Mouse (Mus musculus) midbrain, embryonic 10.5 days (tissue): ENCODE results near the gene Zfp281. TPM values are rescaled to one million over a fixed set of nuclear protein-coding genes. Genes with fewer than 3 reads are reported as not detected.

Experiments used
- polyA plus RNA-seq: library from polyadenylated mRNA; unstranded; fragments of >200 nt; fragmentation: Nextera tagmentation; extraction: Ambion mirVana; gene quantifications from 2 replicates; pipeline ENCODE4 v1.2.1, GENCODE M21; 2016

The Zfp281 gene
- polyA plus RNA-seq, 1 experiment from 2014 or later: 28.4 TPM

Other genes with a start within 250 kb of the Zfp281 start
- gene Ddx59, start 209.6 kb upstream of the Zfp281 start, polyA plus RNA-seq: 19.6 and 20.7 TPM in 2 replicates
- gene Kif14, start 158.6 kb upstream of the Zfp281 start, polyA plus RNA-seq: 7.1 and 8.3 TPM in 2 replicates